Mouse (Mus musculus): ENCODE measurements around the gene Omp. TPM values are rescaled to one million over a fixed set of nuclear protein-coding genes. Genes with fewer than 3 reads are reported as not detected.
"Not testable (repeated sequence)": the region's sequence is repeated elsewhere in the genome, so short reads cannot be mapped to it uniquely, and the experiment has no call there.

Gene Omp
- not detected in 2 replicates for polyA plus RNA-seq (2012; ENCODE audit: insufficient read depth, insufficient read length, low replicate concordance, missing spikeins)

- H3K27ac ChIP-seq (ENCODE audit: insufficient read depth, low read depth, low read length) = no peak within 1 kb of the TSS
- no peak within 1 kb of the TSS for H3K4me3 ChIP-seq (ENCODE audit: insufficient read depth, low read depth, low read length)
- H3K4me1 ChIP-seq (ENCODE audit: control insufficient read depth, insufficient read depth, low read length) = peaks cover 9% of the 10 kb centered on the region
- WGBS = 93% methylated on average over 5 of the region's 5 CpGs
- TF ChIP-seq POLR2A (IDR thresholded peaks at IDR 0.05; ENCODE audit: insufficient read depth, low read depth, low read length) (no peak), CTCF (IDR thresholded peaks at IDR 0.05; ENCODE audit: insufficient read depth, low read depth, low read length) (no peak)
Observed at GRCm38 (mm10) chr7:98145402-98145801, at the start of gene Omp. Omp (minus strand) TSS chr7:98145502.

DNA sequence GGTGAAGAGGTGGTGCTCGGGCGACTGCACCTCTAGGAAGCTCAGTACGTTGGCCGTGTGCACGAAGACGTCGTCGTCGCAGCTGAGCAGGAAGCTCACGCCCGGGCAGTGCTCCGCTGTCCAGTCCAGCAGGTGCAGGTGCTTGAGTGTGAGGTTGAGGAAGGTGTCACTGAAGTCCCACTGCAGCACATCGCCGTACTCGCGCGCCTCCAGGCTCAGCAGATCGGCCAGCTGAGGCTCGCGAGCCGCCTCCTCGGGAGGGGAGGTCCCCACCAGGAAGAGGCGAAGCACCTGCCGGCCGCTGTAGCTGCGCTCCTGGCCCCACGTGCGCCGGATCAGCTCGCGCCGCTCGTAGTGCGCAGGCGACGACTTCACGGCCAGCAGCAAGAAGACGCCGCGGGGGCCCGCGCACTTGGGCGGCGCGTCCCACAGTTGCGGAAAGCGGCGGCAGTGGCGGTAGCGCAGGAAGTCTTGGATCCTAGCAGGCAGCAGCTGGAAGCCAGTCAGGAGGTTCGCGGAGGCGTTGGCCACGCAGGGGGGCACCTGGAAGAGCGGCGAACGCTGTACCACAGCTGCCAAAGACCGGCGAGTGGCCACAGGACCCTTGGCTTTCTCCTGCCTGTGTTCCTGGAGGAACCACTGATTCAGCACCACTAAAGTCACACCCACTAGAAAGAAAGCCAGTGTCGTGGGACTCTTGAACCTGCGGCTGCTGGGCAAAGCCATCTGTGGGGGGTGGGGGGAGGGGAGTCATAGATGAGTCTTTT lies 48.9 kb upstream of the Omp start:
- Histone ChIP-seq H3K4me1 (ENCODE audit: control insufficient read depth, insufficient read depth, low read length) (peaks cover 13% of the 10 kb centered on the region), H3K4me3 (ENCODE audit: insufficient read depth, low read depth, low read length) (peak overlapping the region; percentile 43), H3K27ac (ENCODE audit: insufficient read depth, low read depth, low read length) (no peak overlapping the region)
- 2% methylated on average over 61 of the region's 61 CpGs for WGBS
- TF ChIP-seq POLR2A (IDR thresholded peaks at IDR 0.05; ENCODE audit: insufficient read depth, low read depth, low read length) (no peak), CTCF (IDR thresholded peaks at IDR 0.05; ENCODE audit: insufficient read depth, low read depth, low read length) (no peak)

- Histone ChIP-seq H3K4me1 (ENCODE audit: control insufficient read depth, insufficient read depth, low read length) (peaks cover 13% of the 10 kb centered on the region), H3K27ac (ENCODE audit: insufficient read depth, low read depth, low read length) (no peak overlapping the region), H3K4me3 (ENCODE audit: insufficient read depth, low read depth, low read length) (peak overlapping the region; percentile 43)
- no peak for TF ChIP-seq POLR2A (IDR thresholded peaks at IDR 0.05; ENCODE audit: insufficient read depth, low read depth, low read length)
- TF ChIP-seq CTCF (IDR thresholded peaks at IDR 0.05; ENCODE audit: insufficient read depth, low read depth, low read length) = no peak
- WGBS = under 1% methylated on average over 36 of the region's 36 CpGs
Observed at GRCm38 (mm10) chr7:98193515-98194025, 48.3 kb upstream of the Omp start.

DNA sequence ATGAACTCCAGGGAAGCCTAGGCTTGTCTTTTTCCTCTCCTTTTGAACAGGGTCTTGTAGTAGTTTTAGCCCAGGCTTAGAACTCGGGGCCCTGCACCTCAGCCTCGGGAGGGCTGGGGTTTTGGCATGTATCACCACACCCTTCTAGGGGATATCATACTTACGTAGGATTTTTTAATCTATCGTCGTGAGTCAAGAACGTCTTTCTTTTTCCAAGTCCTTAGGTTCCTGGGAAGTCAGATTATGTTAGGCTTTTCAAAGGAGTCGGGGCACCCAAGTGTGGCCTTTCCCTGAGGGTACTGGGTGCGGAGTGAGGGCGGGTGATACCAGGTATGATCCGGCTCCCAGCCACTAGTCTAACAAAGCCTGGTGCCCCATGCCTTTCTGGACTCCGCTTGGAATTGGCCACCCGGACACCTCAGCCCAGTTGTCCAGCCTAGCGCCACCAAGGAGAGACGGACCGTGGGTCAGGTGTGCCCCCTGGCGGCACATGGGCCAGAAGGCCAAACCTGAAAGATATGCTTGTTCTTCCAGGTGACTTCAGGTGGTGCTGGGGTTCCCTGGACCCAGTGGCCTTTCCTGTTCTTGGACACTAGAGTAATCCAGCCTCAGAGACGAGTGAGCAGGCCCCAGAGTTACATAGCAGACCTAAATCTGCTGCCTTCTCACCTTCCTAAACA lies 46.4 kb upstream of the Omp start:
- TF ChIP-seq CTCF (IDR thresholded peaks at IDR 0.05; ENCODE audit: insufficient read depth, low read depth, low read length) (no peak), POLR2A (IDR thresholded peaks at IDR 0.05; ENCODE audit: insufficient read depth, low read depth, low read length) (no peak)
- Histone ChIP-seq H3K27ac (ENCODE audit: insufficient read depth, low read depth, low read length) (no peak overlapping the region), H3K4me3 (ENCODE audit: insufficient read depth, low read depth, low read length) (no peak overlapping the region), H3K4me1 (ENCODE audit: control insufficient read depth, insufficient read depth, low read length) (peaks cover 13% of the 10 kb centered on the region)
- 87% methylated on average over 17 of the region's 17 CpGs for WGBS

DNA sequence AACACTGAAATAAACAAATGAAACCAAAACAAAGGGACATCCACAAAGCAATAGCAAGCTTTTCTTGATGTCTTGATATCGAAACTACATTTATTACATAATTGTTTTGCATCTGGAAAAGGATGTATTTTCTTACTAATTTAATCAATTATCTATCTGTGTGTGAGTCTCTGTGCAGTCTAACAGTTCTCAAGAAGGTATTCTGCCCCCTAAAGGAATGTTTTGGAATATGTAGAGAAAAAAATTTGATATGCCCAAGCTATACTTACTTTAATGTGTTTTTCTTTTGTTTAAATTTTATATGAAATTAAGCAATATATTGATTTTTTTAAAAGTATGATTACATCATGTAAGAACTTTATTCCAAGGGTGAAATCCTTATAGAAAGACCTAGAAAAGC lies 45.3 kb upstream of the Omp start:
- no peak overlapping the region for H3K27ac ChIP-seq (ENCODE audit: insufficient read depth, low read depth, low read length)
- no peak for TF ChIP-seq POLR2A (IDR thresholded peaks at IDR 0.05; ENCODE audit: insufficient read depth, low read depth, low read length)
- TF ChIP-seq CTCF (IDR thresholded peaks at IDR 0.05; ENCODE audit: insufficient read depth, low read depth, low read length) = no peak
- WGBS = 93% methylated on average over 1 of the region's 1 CpGs
- peaks cover 13% of the 10 kb centered on the region for H3K4me1 ChIP-seq (ENCODE audit: control insufficient read depth, insufficient read depth, low read length)
- no peak overlapping the region for H3K4me3 ChIP-seq (ENCODE audit: insufficient read depth, low read depth, low read length)

GRCm38 (mm10) chr7:98189745-98190144 lies 44.4 kb upstream of the Omp start:
- WGBS = 89% methylated on average over 3 of the region's 3 CpGs
- Histone ChIP-seq H3K4me1 (ENCODE audit: control insufficient read depth, insufficient read depth, low read length) (peaks cover 13% of the 10 kb centered on the region), H3K4me3 (ENCODE audit: insufficient read depth, low read depth, low read length) (no peak overlapping the region), H3K27ac (ENCODE audit: insufficient read depth, low read depth, low read length) (no peak overlapping the region)
- TF ChIP-seq POLR2A (IDR thresholded peaks at IDR 0.05; ENCODE audit: insufficient read depth, low read depth, low read length) (no peak), CTCF (IDR thresholded peaks at IDR 0.05; ENCODE audit: insufficient read depth, low read depth, low read length) (no peak)

DNA sequence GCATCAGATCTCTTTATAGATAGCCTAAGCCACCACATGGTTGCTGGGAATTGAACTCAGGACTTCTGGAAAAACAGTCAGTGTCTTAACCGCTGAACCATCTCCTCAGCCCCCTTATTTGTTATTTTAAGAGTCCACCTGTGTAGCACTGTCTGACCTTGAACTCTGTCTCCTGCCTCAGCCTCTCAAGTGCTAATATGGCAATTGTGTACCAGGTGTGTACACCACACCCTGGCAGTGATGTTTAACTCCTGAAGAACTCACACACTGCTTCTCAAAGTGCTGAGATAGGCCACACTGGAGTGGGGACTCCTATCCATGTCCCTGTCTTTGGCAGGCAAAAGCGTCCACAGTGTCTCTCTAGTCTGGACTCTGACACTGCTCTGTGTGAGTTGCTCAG lies 43.4 kb upstream of the Omp start:
- no peak overlapping the region for H3K4me3 ChIP-seq (ENCODE audit: insufficient read depth, low read depth, low read length)
- 97% methylated on average over 2 of the region's 2 CpGs for WGBS
- H3K27ac ChIP-seq (ENCODE audit: insufficient read depth, low read depth, low read length) = no peak overlapping the region
- TF ChIP-seq CTCF (IDR thresholded peaks at IDR 0.05; ENCODE audit: insufficient read depth, low read depth, low read length) (no peak), POLR2A (IDR thresholded peaks at IDR 0.05; ENCODE audit: insufficient read depth, low read depth, low read length) (no peak)
- H3K4me1 ChIP-seq (ENCODE audit: control insufficient read depth, insufficient read depth, low read length) = peaks cover 4% of the 10 kb centered on the region

DNA sequence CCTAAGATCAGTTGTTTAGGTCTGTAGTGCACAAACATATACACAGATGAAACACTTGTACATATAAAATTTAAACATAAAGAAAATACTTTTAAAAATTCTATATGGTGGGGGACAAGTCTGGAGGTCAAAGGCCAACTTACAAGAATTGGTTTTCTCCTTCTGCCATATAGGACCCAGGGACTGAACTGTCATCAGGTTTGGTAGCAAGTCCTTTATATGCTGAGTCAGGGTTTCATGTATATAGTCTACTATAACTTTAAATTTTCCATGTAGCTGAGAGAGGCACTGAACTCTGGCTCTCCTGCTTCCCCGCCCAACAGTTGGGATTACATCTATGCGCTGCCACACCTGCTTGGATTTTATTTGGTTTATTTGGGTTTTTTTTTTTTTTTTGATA lies 42.9 kb upstream of the Omp start:
- Histone ChIP-seq H3K27ac (ENCODE audit: insufficient read depth, low read depth, low read length) (no peak overlapping the region), H3K4me3 (ENCODE audit: insufficient read depth, low read depth, low read length) (no peak overlapping the region), H3K4me1 (ENCODE audit: control insufficient read depth, insufficient read depth, low read length) (no peaks in the 10 kb centered on the region)
- no peak for TF ChIP-seq POLR2A (IDR thresholded peaks at IDR 0.05; ENCODE audit: insufficient read depth, low read depth, low read length)
- WGBS = 98% methylated on average over 2 of the region's 2 CpGs

DNA sequence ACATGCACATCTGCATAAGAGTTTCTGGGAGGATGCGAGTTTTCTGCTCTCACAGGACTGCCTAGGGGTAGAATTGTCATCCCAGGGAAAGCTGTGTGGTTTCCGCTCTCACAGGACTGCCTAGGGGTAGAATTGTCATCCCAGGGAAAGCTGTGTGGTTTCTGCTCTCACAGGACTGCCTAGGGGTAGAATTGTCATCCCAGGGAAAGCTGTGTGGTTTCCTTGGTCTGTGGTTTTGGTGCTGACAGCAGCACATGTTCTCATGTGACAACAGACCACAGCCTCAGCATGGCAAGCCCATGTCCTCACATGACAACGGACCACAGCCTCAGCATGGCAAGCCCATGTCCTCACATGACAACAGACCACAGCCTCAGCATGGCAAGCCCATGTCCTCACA lies 42.0 kb upstream of the Omp start:
- H3K4me1 ChIP-seq (ENCODE audit: control insufficient read depth, insufficient read depth, low read length); H3K4me3 ChIP-seq (ENCODE audit: insufficient read depth, low read depth, low read length); H3K27ac ChIP-seq (ENCODE audit: insufficient read depth, low read depth, low read length): not testable (repeated sequence)
- 91% methylated on average over 3 of the region's 3 CpGs for WGBS

Data from olfactory bulb, adult 2 months (tissue).